ENCODE assay signal across 8 mouse cellular contexts in genomic region chr1:37479074-37479473, GRCm38 (mm10).
A peak's percentile ranks its signal among the peaks of the same experiment; 100 is the strongest.
DNase-seq lines count a peak whose midpoint lies in the region.

No protein-coding gene starts in this region.

- peak; percentile 41 for DNase-seq in kidney, postnatal 10 days
- DNase-seq in kidney, postnatal 25 days: no peak
- DNase-seq in MEL-GATA-1-ER (ENCODE audit: extremely low read depth, low read depth): peak; percentile 55
- DNase-seq in embryo, embryonic 11 days: peak; percentile 15
- peak; percentile 57 to 72 for DNase-seq in lung, postnatal 4 days
- no peak for DNase-seq in testis, postnatal 10 days (ENCODE audit: low spot score)
- no peak for DNase-seq in urinary bladder, postnatal 36 days (ENCODE audit: low spot score in 2 of 2)
- DNase-seq in kidney, adult 9 months: no peak

Comparison
In these comparisons a context has a peak if more than half of its experiments do, and no peak if none do; other contexts are left out.
1. DNase-seq: peak in kidney, postnatal 10 days (single experiment), MEL-GATA-1-ER (single experiment), embryo, embryonic 11 days (single experiment) and lung, postnatal 4 days (2 of 2); none in kidney, postnatal 25 days (0 of 2), testis, postnatal 10 days (single experiment), urinary bladder, postnatal 36 days (0 of 2) and kidney, adult 9 months (single experiment).